Mouse (Mus musculus) heart, postnatal 0 days (tissue): ENCODE results near the gene Themis2.
A peak's percentile ranks its signal among the peaks of the same experiment; 100 is the strongest.

Experiments used
- CTCF ChIP-seq: IDR thresholded peaks from 2 replicates; pipeline ENCODE4 v1.5.1; 2016; ENCODE audit warnings: antibody characterized with exemption, control low read depth, low read depth
- EP300 ChIP-seq: IDR thresholded peaks from 2 replicates; pipeline ENCODE4 v1.6.1; 2016; ENCODE audit warnings: antibody characterized with exemption, low read depth

- TF ChIP-seq CTCF (no peak), EP300 (peak; percentile 70; the same call in 1 of the 2 replicates)
Observed at GRCm38 (mm10) chr4:132767914-132768876, 28.0 kb downstream of the Themis2 start, which contains the start of gene Rpa2.
